Mouse (Mus musculus) olfactory bulb, adult 2 months (tissue): ENCODE data around the gene Acvr1b.

Experiments
- CTCF ChIP-seq: fragments of 200-500 bp; IDR thresholded peaks from 2 replicates; pipeline ENCODE4 v1.5.1; 2012; ENCODE audit warnings: low read depth, mild to moderate bottlenecking, low read length, moderate library complexity; ENCODE audit not compliant: insufficient read depth
- POLR2A ChIP-seq: fragments of 200-500 bp; IDR thresholded peaks from 2 replicates; pipeline ENCODE4 v1.6.1; 2012; ENCODE audit warnings: mild to moderate bottlenecking, low read depth, low read length, moderate library complexity; ENCODE audit not compliant: insufficient read depth

- no peak for TF ChIP-seq CTCF
- TF ChIP-seq POLR2A: no peak
Measured at GRCm38 (mm10) chr15:101125561-101125960, 48.3 kb upstream of the Acvr1b start.
